Mouse (Mus musculus) forebrain, embryonic 12.5 days (tissue): Measurements from ENCODE around the gene Tmem251. TPM values are rescaled to one million over a fixed set of nuclear protein-coding genes. Genes with fewer than 3 reads are reported as not detected.

Experiments used
- ATAC-seq: fragments of 200-750 bp; cut with Nextera tagmentation; 2 replicates; pipeline ENCODE4 v1.8.0; 2017; ENCODE audit warnings: moderate TSS enrichment; ENCODE audit not compliant: low FRiP score
- H3K27ac ChIP-seq: fragments of 300-500 bp; sonication (generic); 2 replicates; pipeline ENCODE4 v1.5.1; 2016; ENCODE audit warnings: mild to moderate bottlenecking
- H3K27me3 ChIP-seq: fragments of 300-500 bp; sonication (generic); 2 replicates; pipeline ENCODE4 v1.6.1; 2016; ENCODE audit warnings: mild to moderate bottlenecking
- H3K36me3 ChIP-seq: fragments of 300-500 bp; sonication (generic); replicated peaks from 2 replicates; pipeline ENCODE4 v1.6.1; 2016; ENCODE audit warnings: mild to moderate bottlenecking
- H3K4me1 ChIP-seq: fragments of 300-500 bp; sonication (generic); 2 replicates; pipeline ENCODE4 v1.6.1; 2016
- H3K4me2 ChIP-seq: fragments of 300-500 bp; sonication (generic); 2 replicates; pipeline ENCODE4 v1.6.1; 2016; ENCODE audit warnings: mild to moderate bottlenecking, moderate library complexity
- H3K4me3 ChIP-seq: fragments of 300-500 bp; sonication (generic); replicated peaks from 2 replicates; pipeline ENCODE4 v1.5.1; 2016; ENCODE audit warnings: mild to moderate bottlenecking
- H3K9ac ChIP-seq: fragments of 300-500 bp; sonication (generic); 2 replicates; pipeline ENCODE4 v1.6.1; 2016; ENCODE audit warnings: mild to moderate bottlenecking
- H3K9me3 ChIP-seq: fragments of 300-500 bp; sonication (generic); 2 replicates; pipeline ENCODE4 v1.6.1; 2016
- WGBS: fragments of 180-500 bp; shearing (Covaris S2); methylation state at CpG from one replicate; pipeline ENCODE4 v1.1.7; 2016; 5-methylcytosine and 5-hydroxymethylcytosine counted together
- polyA plus RNA-seq: library from polyadenylated mRNA; unstranded; fragments of >200 nt; fragmentation: Nextera tagmentation; extraction: Ambion mirVana; gene quantifications from 2 replicates; pipeline ENCODE4 v1.2.1, GENCODE M21; 2016

Gene Tmem251
- polyA plus RNA-seq, 1 experiment from 2014 or later: 12.0 TPM

DNA sequence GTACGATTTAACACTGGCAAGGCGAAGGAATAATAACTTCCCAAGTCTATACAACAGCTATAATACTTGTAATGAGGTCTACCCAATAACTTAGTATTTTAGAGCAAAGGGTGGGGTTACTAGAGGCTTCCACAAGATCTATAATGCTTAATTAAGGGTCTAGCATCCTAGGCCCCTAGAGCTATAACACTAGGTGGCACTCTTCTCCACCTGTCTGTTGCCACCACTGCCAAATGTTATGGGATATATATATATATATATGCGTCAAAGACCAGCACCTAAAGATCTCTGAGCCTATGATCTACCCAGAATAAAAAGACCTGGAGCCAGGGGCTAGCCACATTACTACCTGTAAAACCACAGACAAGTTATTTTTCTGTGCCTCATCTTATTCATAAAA lies 3.3 kb upstream of the Tmem251 start:
- H3K36me3 ChIP-seq: peaks cover 7% of the 10 kb centered on the region; the same call in 1 of the 2 replicates
- peaks cover 21% of the 10 kb centered on the region for H3K4me1 ChIP-seq
- H3K4me2 ChIP-seq: no peak overlapping the region
- no peak for ATAC-seq
- no peaks in the 10 kb centered on the region for H3K27me3 ChIP-seq
- H3K27ac ChIP-seq: no peak overlapping the region
- 64% methylated on average over 3 of the region's 3 CpGs for WGBS
- no peak overlapping the region for H3K9ac ChIP-seq
- H3K4me3 ChIP-seq: no peak overlapping the region
- H3K9me3 ChIP-seq: no peaks in the 10 kb centered on the region

DNA sequence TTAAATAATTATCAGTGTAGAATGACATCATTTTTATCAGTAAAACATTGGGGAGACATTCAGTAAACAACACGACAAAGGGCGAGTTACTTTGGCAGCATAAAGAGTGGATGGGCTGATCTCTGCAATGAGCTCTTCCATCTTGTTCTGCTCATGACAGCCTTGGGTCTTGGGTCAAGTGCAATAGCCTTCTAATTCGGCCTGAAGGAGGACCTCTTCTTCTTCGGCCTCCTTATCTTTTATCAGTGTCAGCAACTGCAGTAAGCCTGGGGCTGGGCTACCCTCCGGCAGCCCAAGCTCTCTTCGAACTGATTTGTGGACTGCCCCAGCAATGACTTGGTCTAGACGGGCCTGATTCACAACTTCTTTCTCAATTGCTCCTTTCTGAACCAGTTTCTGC lies 1.5 kb upstream of the Tmem251 start:
- no peak for ATAC-seq
- no peak overlapping the region; the same call in 1 of the 2 replicates for H3K4me2 ChIP-seq
- peaks cover 7% of the 10 kb centered on the region; the same call in 1 of the 2 replicates for H3K36me3 ChIP-seq
- no peak overlapping the region for H3K27ac ChIP-seq
- H3K9ac ChIP-seq: no peak overlapping the region
- H3K4me3 ChIP-seq: no peak overlapping the region
- no peaks in the 10 kb centered on the region for H3K9me3 ChIP-seq
- peaks cover 21% of the 10 kb centered on the region for H3K4me1 ChIP-seq
- 89% methylated on average over 7 of the region's 7 CpGs for WGBS
- H3K27me3 ChIP-seq: no peaks in the 10 kb centered on the region

DNA sequence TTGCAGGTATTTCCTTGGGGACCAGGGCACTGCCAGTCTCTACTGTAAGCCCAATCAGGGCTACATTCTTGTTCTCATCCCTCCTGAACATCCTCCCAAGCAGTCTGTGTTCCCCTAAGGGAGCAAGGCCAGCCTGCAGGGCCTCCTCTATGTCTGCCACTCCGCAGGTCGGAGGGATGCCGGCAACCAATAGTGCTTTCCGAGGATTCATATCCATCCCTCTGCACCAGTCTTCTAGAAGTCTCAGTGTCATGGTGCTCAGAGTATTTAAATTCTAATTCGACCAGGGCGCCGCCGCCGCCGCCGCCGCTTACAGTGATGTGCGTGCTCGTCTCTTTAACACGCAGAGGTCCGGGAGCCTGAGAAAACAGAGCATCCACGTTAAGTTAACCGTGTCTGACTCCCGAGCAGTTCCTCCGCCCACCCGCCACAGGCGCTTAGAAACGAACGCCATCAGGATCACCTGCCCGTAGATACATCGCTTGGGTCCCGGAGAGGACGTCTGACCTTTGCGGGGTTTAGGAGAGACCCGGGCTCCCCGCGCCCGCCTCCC lies 450 bp upstream of the Tmem251 start:
- H3K36me3 ChIP-seq: peaks cover 11% of the 10 kb centered on the region; the same call in 1 of the 2 replicates
- WGBS: under 1% methylated on average over 33 of the region's 33 CpGs

DNA sequence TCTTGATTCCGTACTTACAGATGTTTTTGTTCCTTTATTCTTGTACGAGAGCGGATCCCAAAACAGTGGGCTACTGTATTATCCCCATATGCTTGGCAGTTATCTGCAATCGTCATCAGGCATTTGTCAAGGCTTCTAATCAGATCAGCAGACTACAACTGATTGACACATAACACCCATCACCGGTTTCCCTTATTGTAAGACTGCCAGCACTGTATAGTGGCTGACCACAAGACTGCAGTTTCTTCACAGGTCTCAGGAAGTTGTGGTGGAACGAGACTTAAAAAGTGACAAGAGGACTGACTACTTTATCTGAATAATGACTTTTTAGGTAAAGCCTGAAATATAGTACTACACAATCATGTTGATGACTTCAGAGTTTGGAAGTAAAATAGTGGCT lies 1.3 kb downstream of the Tmem251 start:
- Histone ChIP-seq H3K9ac (peak overlapping the region; percentile 92; the same call in 1 of the 2 replicates), H3K27me3 (no peaks in the 10 kb centered on the region), H3K4me2 (peak overlapping the region; percentile 82), H3K9me3 (no peaks in the 10 kb centered on the region), H3K36me3 (peaks cover 21% of the 10 kb centered on the region; the same call in 1 of the 2 replicates), H3K27ac (no peak overlapping the region), H3K4me1 (peaks cover 21% of the 10 kb centered on the region), H3K4me3 (peak overlapping the region; percentile 82)
- 69% methylated on average over 6 of the region's 6 CpGs for WGBS
- ATAC-seq: no peak

More for the DNA sequence above, 450 bp upstream of the Tmem251 start:
- peak overlapping the region; percentile 82 for H3K4me2 ChIP-seq
- H3K4me3 ChIP-seq: peak overlapping the region; percentile 82
- H3K27me3 ChIP-seq: no peaks in the 10 kb centered on the region
- no peaks in the 10 kb centered on the region for H3K9me3 ChIP-seq
- peak; percentile 44 for ATAC-seq
- H3K27ac ChIP-seq: peak overlapping the region; percentile 93
- H3K4me1 ChIP-seq: peaks cover 21% of the 10 kb centered on the region
- peak overlapping the region; percentile 92 for H3K9ac ChIP-seq

DNA sequence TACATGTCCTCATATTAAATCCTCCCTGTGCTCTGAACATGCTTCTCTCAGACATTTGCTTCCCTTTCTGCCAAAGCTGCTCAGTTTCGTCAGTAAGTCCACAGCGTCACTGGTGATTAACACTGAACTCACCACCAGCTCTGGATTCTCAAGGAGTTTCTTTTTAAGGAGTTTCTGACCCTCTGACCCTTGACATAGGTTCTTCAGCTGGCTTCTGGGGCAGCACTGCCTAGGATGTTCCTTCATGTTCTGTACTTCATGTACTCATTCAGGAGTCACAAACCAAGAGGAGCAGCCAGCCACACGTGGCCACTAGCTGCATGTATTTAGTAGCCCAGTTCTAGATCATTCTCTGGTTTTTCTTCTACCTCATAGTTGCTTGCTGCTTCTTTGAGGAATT lies 4.7 kb downstream of the Tmem251 start:
- Histone ChIP-seq H3K9ac (no peak overlapping the region), H3K36me3 (peaks cover 17% of the 10 kb centered on the region; the same call in 1 of the 2 replicates), H3K9me3 (no peaks in the 10 kb centered on the region), H3K4me1 (peaks cover 10% of the 10 kb centered on the region), H3K27ac (no peak overlapping the region), H3K27me3 (no peaks in the 10 kb centered on the region), H3K4me3 (no peak overlapping the region), H3K4me2 (no peak overlapping the region)
- WGBS: 93% methylated on average over 3 of the region's 3 CpGs
- no peak for ATAC-seq

DNA sequence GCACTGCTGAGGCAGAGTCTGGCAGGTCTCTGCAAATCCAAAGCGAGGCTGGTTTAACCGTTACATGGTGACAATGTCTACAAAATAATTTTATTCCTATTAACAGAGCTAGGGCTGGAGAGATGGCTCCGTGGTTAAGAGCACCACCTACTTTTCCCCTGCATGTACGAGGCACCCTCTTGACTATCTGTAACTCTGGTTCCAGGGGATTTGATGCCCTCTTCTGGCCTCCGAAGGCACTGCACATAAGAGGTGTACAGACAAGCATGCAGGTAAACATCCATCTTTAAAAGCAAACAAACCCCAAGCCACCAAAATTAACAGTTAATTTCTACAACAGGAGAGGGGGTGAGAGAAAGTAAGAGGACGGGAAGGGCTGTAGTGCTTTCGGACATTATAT lies 12.7 kb downstream of the Tmem251 start:
- no peak overlapping the region for H3K27ac ChIP-seq
- no peaks in the 10 kb centered on the region for H3K9me3 ChIP-seq
- peaks cover 10% of the 10 kb centered on the region; the same call in 1 of the 2 replicates for H3K36me3 ChIP-seq
- H3K4me1 ChIP-seq: peaks cover 21% of the 10 kb centered on the region
- H3K27me3 ChIP-seq: no peaks in the 10 kb centered on the region
- WGBS: 92% methylated on average over 7 of the region's 7 CpGs
- ATAC-seq: no peak
- H3K9ac ChIP-seq: no peak overlapping the region
- peak overlapping the region; percentile 64 for H3K4me2 ChIP-seq
- H3K4me3 ChIP-seq: peak overlapping the region; percentile 70

GRCm38 (mm10) chr12:102757055-102757688 lies 13.6 kb downstream of the Tmem251 start:
- Histone ChIP-seq H3K4me1 (peaks cover 21% of the 10 kb centered on the region), H3K4me3 (peak overlapping the region; percentile 70), H3K27me3 (no peaks in the 10 kb centered on the region), H3K9me3 (no peaks in the 10 kb centered on the region), H3K27ac (peak overlapping the region; percentile 93), H3K9ac (peak overlapping the region; percentile 82), H3K36me3 (peaks cover 10% of the 10 kb centered on the region; the same call in 1 of the 2 replicates), H3K4me2 (peak overlapping the region; percentile 64)
- WGBS: 2% methylated on average over 46 of the region's 46 CpGs
- peak; percentile 87 for ATAC-seq

GRCm38 (mm10) chr12:102757689-102758402 lies 14.3 kb downstream of the Tmem251 start, which contains the start of the genes Gm28051, Gon7 and Ubr7:
Gm28051 (minus strand) TSS chr12:102757765.
Gon7 (minus strand) TSS chr12:102757803.
Ubr7 (plus strand) TSS chr12:102757967.
- Histone ChIP-seq H3K4me2 (peak within 1 kb of the TSS; percentile 66), H3K36me3 (peaks cover 12% of the 10 kb centered on the region), H3K9ac (peak within 1 kb of the TSS; percentile 82), H3K4me1 (peaks cover 21% of the 10 kb centered on the region), H3K27me3 (no peaks in the 10 kb centered on the region), H3K9me3 (no peaks in the 10 kb centered on the region), H3K4me3 (peak within 1 kb of the TSS; percentile 70), H3K27ac (peak within 1 kb of the TSS; percentile 93)
- WGBS: 1% methylated on average over 73 of the region's 73 CpGs
- peak; percentile 98 for ATAC-seq

- under 1% methylated on average over 10 of the region's 10 CpGs for WGBS
- Histone ChIP-seq H3K4me3 (peak within 1 kb of the TSS; percentile 70), H3K27ac (peak within 1 kb of the TSS; percentile 93), H3K27me3 (no peaks in the 10 kb centered on the region), H3K4me2 (peak within 1 kb of the TSS; percentile 66), H3K36me3 (peaks cover 12% of the 10 kb centered on the region; the same call in 1 of the 2 replicates), H3K4me1 (peaks cover 21% of the 10 kb centered on the region), H3K9ac (peak within 1 kb of the TSS; percentile 82), H3K9me3 (no peaks in the 10 kb centered on the region)
- ATAC-seq: no peak
Observed at GRCm38 (mm10) chr12:102758403-102758756, 14.8 kb downstream of the Tmem251 start, which contains the start of gene Gm20604. Gm20604 (minus strand) TSS chr12:102758672.

- H3K36me3 ChIP-seq: peaks cover 12% of the 10 kb centered on the region
- no peaks in the 10 kb centered on the region for H3K9me3 ChIP-seq
- peak overlapping the region; percentile 70 for H3K4me3 ChIP-seq
- H3K9ac ChIP-seq: peak overlapping the region; percentile 82
- ATAC-seq: no peak
- H3K27ac ChIP-seq: no peak overlapping the region
- H3K4me1 ChIP-seq: peaks cover 21% of the 10 kb centered on the region
- 0% methylated on average over 5 of the region's 5 CpGs for WGBS
- H3K27me3 ChIP-seq: no peaks in the 10 kb centered on the region
- peak overlapping the region; percentile 66 for H3K4me2 ChIP-seq
Observed at GRCm38 (mm10) chr12:102758936-102759335, 15.4 kb downstream of the Tmem251 start.

- WGBS: 94% methylated on average over 3 of the region's 3 CpGs
- ATAC-seq: no peak
- H3K36me3 ChIP-seq: peaks cover 29% of the 10 kb centered on the region
Observed at GRCm38 (mm10) chr12:102761668-102762067, 18.1 kb downstream of the Tmem251 start.

GRCm38 (mm10) chr12:102763696-102764095 lies 20.1 kb downstream of the Tmem251 start:
- no peak for ATAC-seq
- Histone ChIP-seq H3K27ac (no peak overlapping the region), H3K4me3 (no peak overlapping the region), H3K9ac (no peak overlapping the region), H3K4me2 (no peak overlapping the region), H3K4me1 (peaks cover 9% of the 10 kb centered on the region), H3K9me3 (no peaks in the 10 kb centered on the region), H3K27me3 (no peaks in the 10 kb centered on the region), H3K36me3 (peaks cover 46% of the 10 kb centered on the region)

More at GRCm38 (mm10) chr12:102761668-102762067, 18.1 kb downstream of the Tmem251 start:
- Histone ChIP-seq H3K27me3 (no peaks in the 10 kb centered on the region), H3K9me3 (no peaks in the 10 kb centered on the region), H3K4me2 (no peak overlapping the region), H3K27ac (no peak overlapping the region), H3K4me3 (no peak overlapping the region), H3K4me1 (peaks cover 14% of the 10 kb centered on the region), H3K9ac (no peak overlapping the region)
